Mouse (Mus musculus) right cerebral cortex, adult 2 months (tissue): Measurements from ENCODE around the gene Brinp1.

ENCODE experiments used
- DNase-seq, 2 experiments: peaks; one replicate each; pipeline ENCODE4 v3.0.0; 2021 to 2022; ENCODE audit warnings: low spot score in 2 of 2

The Brinp1 gene

GRCm38 (mm10) chr4:68954322-68954901 lies at the start of gene Brinp1:
TSS of gene Brinp1 (minus strand) at chr4:68954397.
- peak; percentile 86 to 92 for DNase-seq

GRCm38 (mm10) chr4:68957265-68957664 lies 3.1 kb upstream of the Brinp1 start:
- DNase-seq = no peak

- no peak for DNase-seq
These were observed 1.4 kb upstream of the Brinp1 start for GRCm38 (mm10) chr4:68955621-68956020.

- DNase-seq = peak in 1 of 2 experiments; percentile 30
These were observed 403 bp downstream of the Brinp1 start for GRCm38 (mm10) chr4:68953667-68954321.

DNA sequence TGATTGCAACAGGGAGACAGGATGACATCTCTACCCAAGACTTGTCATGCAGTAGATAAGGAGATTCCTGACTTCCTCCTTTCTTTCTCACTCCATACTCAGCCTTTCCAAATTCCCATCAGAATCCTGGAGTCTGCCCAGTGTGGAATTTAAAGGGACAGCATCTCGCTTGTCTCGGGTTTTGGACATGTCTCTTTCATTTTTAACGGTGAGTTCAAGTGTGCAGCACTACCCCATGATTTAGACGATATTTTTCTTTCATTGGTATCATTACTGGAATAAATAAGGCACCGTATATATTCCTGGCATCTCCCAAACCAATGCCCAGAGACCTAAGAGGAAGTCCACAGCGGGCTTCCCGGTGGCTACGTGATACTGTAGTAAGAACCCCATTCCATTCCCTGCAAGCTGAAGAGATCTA lies 1.1 kb downstream of the Brinp1 start:
- DNase-seq = no peak

GRCm38 (mm10) chr4:68950556-68950955 lies 3.6 kb downstream of the Brinp1 start:
- DNase-seq = peak; percentile 74 to 76

GRCm38 (mm10) chr4:68942938-68943337 lies 11.3 kb downstream of the Brinp1 start:
- no peak for DNase-seq

DNA sequence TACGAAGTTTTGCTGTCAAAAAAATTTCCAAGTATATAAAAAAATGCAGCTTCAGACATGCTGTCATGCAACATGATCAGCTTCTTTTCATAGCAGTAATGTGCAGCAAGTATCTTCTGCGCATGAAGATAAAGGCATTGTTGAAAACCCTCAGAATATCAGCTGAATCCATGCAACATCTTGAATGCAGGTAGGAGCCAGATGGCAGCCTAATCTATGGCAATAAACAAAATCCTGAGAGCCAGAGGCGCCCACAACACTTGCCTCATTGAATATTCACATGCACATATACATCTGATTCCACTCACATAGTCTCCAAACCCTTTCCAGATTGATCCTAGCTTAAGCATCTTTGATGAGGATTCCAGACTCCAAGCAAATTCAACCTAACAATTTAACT lies 24.2 kb downstream of the Brinp1 start:
- DNase-seq = no peak

DNA sequence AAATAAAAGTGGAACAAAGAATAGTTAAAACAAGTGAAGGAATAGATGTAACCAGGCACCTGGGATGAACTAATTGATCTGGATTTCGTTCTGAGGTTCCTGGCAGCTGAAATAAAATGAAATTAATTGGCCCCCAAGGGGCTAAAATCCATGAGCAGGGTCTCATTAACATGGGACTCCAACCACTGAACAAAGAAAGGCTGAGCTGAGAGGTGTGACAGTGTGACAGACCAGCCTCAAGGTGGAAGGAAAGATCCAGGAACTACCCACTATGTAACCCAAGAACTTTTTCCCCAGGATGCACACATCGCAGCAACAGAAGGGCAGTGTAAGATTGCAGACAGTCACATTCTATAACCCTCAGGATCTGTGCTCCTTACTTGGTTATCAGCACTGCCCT lies 28.1 kb downstream of the Brinp1 start:
- DNase-seq = no peak

DNA sequence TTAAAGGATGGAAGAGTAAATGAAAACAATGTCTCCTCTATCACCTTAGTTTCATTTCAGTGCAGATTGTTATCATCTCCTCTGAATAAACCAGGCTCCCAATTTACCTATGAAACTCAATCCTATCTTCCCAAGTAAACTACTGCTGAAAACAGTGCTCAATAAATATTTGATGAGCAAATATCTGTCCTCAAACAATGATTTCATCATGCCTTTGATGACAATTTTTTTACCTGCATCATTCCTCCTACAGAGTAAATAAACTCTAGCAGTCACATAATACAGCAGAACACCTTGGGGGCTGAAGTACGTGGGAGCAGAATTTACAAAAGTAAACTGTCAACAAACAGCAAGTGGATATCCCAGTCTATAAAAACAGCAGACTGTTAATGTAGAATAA lies 31.3 kb downstream of the Brinp1 start:
- no peak for DNase-seq

DNA sequence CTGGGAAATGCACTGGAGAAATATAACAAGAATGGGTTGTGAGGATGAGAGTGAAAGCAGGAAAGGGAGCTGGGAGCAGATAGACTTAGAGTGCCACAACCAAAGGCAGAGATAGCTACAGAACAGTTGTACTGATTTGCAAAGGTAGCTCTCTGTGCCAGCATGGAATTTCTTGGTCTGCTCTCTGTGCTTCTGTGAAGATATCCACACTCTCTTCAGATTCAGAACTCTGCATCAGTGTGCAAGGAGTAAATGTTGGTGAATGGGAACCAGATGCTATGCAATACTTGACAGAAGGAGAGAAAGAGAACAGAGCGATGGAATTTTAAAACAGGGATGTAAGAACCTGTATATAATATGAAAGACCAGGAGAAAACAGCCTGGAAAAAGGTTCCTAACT lies 31.7 kb downstream of the Brinp1 start:
- DNase-seq = no peak

DNA sequence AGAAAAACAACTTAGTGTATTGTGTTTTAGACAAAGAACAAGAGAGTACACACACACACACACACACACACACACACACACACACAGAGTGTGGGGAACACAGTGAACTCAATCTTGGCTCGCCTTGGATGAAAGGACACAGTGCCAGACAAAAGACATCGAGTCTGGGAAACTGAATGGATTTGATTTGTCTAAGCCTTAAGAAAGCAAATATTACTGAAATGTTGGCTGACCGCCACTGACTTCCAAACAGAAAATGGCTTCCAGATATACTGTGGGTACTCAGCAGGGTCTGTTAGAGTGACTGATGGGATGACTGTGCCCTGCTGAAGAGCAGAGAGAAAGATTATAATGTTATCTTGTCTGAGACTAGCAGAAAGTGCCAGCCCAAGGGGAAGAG lies 34.1 kb downstream of the Brinp1 start:
- DNase-seq = no peak

- no peak for DNase-seq
These were observed 43.3 kb downstream of the Brinp1 start for GRCm38 (mm10) chr4:68910942-68911341.

DNA sequence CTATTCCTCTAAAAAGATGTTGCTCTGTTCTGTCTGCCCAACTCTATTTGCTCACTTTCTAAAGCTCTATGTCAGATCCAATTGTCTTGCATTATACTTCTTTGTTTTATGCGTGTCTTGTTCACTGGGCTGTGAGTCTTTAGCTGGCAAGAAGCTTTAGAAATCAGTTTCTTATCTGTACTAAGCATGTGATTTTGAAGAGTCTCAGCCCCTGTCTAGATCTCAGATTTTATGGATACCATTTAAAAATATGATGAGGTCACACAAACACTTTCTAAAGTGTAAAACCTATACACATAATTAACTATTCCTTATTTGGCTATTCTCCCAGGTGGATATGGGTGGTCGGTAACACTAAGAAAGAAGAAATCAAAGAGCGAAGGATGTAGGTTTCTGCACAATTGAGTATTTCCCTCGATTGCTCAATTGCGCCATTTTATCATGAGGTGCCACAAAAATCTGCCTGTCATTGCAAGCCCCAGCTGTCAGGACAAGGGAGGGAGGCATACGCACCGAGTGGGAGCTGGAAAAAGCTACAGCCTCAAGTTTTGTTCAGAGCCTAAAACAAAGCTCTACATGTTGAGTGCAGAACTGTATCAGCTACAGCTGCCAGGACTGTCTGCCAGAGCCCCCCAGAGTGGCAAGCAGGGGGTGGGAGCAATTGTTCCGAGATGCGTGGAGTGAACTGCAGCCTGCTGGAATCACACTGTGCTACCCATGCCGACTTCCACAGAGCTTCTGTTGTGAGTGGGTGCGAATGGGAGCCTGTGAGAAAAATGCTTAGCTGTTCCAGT lies 47.6 kb downstream of the Brinp1 start:
- peak; percentile 75 to 79 for DNase-seq

DNA sequence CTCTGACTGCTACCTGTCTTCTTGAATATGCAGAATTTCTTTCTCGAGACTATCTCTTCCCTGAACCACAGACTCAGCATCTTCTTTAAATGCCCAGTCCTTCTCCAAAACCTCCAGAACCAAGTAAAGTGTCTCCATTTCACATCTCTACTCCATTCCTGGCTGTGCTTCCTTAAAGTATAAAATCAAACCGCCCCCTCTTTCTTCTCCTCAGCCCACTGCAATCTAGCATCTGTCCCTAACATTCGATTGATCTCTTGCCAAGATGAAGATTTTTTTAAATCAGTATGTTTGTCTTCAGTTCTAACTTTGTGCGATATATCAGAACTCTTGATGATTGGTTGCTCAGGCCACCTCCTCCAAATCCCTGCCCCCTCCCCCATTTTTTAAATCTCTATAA lies 63.7 kb downstream of the Brinp1 start:
- DNase-seq = no peak

DNA sequence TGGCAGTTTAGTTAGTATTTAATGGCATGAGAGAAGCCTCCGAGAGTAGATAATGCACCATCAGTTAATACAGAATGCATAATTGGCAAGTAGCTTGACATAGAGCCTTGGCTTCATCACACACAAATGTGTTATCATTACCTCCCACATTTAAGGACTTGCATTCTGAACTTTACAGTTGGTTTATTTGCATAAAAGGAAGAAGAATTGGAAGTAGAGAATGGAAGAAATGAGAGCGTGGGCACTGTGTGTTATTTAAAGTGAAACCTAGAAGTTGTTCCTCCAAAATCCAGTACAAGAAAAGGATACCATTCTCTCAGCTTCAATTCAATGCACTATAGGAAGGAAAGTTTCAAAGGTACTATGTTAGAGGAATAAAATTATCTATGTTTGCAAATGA lies 67.9 kb downstream of the Brinp1 start:
- DNase-seq = no peak

DNA sequence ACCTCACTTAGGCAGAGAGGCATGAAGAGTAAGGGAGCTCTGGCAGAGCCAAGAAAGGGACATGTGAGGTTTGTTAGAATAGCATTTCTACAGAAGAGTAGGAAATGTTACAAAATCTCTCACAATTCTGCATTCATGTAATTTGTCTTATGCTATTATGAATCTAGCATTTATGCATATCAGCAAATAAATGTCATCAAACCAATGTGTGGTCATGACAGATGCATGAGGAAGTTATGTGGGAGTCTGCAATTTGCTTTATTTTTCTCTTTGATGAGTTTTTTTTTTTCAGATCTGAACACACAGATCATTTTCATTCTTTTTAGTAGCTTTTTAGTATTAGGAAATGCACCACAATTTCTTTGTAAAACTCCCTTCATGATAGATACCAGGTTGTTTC lies 82.2 kb downstream of the Brinp1 start:
- DNase-seq = no peak

DNA sequence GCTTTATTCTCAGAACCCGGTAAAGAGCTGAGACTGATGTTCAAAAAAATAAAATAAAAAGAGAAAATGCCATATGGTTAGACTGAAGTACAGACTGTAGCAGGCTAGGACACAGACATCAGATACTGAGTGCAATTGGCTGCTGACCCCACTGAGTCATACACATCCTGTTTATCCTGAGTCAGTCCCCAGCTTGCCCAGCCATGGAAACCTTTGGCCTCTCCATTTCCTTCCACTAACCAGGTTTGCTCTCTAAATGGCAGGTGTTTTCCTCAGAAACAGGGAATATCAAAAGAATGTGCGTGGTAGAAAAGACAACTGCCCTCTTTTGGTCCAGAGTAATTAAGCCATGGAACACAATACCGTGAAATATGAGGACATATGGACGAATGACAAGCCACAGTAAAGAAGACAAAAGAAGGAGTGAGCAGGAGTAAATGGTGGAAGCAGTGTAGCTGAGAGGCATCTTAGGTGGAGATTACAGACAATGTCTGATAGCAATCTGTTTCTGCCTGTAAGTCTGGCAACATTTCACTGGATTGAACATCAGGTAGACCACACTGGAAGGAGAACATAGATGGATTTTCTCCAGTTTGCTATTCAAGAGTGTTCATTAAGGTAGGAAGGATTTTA lies 88.9 kb downstream of the Brinp1 start:
- DNase-seq = no peak

- no peak for DNase-seq
These were observed 89.5 kb downstream of the Brinp1 start for GRCm38 (mm10) chr4:68864668-68865067.

- no peak for DNase-seq
These were observed 97.3 kb downstream of the Brinp1 start for GRCm38 (mm10) chr4:68856868-68857267.

DNA sequence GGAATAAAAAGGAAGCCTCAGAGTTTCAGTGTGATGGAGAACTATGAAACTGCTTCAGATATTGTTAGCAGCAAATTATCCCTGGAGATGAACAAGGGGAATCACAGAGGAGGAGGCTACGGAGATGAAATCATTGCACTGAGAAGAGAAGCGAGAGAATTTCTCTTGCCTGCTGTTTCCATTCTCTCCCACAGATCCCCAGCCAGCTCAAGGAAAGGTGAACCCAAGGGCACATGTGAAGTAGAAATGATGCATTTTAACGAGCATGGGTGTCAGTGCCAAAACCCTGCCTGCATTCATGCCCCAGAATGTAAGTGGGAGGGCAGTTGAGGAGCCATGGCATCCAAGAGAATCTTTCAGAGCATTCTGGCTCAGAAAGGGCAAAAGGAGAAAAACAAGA lies 104.5 kb downstream of the Brinp1 start:
- no peak for DNase-seq

GRCm38 (mm10) chr4:68846976-68847375 lies 107.2 kb downstream of the Brinp1 start:
- DNase-seq = no peak

DNA sequence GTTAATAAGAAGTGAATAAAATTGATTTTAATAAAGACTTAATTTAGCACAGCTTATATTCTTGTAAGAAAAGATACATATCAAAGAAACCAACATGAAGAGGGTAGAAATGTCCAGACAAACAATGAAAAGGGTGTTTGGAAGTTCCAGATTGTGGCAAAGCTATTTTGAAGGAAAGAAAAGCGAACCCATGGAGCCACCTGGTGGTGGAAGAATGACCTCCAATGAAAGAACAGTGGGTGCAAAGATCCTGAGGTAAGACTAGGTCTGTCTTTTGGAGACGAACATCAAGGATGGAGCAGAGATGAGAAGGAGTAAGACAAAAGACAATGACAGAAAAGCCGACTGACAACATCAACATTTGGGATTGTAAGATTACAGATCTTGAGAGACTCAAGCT lies 108.2 kb downstream of the Brinp1 start:
- DNase-seq = no peak
